Mouse (Mus musculus): ENCODE data around the gene Msl2. TPM values are rescaled to one million over a fixed set of nuclear protein-coding genes. Genes with fewer than 3 reads are reported as not detected.

Gene Msl2
- polyA plus RNA-seq, 1 experiment from 2014 or later = 3.4 TPM

DNA sequence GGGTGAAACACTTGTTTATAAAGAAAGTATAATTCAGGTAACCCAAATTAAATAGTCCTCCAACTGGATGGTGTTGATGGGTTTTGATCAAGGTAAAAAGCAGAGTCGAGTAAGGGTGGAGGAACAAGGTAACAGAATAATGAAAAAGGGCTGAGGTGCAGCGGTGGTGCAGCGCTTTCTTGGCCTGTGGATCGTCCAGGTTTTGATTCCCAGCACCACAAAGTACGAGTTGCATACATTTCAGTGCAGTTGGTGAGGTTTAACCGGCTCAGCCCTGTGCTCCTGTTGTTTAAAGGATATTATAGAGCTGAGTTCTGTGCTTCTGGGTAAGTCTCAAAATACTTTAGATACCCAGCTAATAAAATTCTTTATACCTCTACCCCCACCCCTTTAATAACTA, 31.8 kb downstream of the Msl2 start:
- no peak overlapping the region for H3K27ac ChIP-seq
- no peaks in the 10 kb centered on the region for H3K9me3 ChIP-seq
- peaks cover 49% of the 10 kb centered on the region for H3K36me3 ChIP-seq (replicated peaks)
- no peaks in the 10 kb centered on the region for H3K27me3 ChIP-seq (ENCODE audit: poor library complexity, severe bottlenecking)
- WGBS = 92% methylated on average over 6 of the region's 6 CpGs
- no peak for DNase-seq (ENCODE audit: extremely low spot score, low spot score)
- no peaks in the 10 kb centered on the region for H3K4me1 ChIP-seq
- no peak overlapping the region for H3K4me3 ChIP-seq

DNA sequence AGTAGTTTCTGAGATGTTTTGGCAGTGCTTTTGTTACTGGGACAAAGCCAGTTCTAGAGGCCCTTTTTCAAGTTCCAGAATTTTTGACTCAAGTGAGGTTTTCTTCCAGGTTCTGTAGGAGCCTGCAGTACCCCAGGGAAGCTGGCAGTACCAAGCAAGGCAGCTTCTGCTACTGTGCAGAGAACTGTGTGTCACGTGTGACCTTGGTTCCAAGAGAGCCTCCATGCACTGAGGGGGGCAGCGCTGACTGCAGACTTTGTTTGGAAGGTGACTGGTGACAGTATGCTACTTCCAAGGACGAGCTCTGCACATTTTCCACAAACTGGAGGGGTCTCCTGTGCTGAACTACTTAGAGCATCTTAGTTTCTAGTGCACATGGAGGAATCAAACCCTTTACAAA, 33.5 kb downstream of the Msl2 start:
- 83% methylated on average over 3 of the region's 3 CpGs for WGBS
- H3K27ac ChIP-seq = no peak overlapping the region
- no peaks in the 10 kb centered on the region for H3K27me3 ChIP-seq (ENCODE audit: poor library complexity, severe bottlenecking)
- no peaks in the 10 kb centered on the region for H3K4me1 ChIP-seq
- no peak overlapping the region for H3K4me3 ChIP-seq
- DNase-seq (ENCODE audit: extremely low spot score, low spot score) = no peak
- no peaks in the 10 kb centered on the region for H3K9me3 ChIP-seq
- peaks cover 32% of the 10 kb centered on the region for H3K36me3 ChIP-seq (replicated peaks)

GRCm38 (mm10) chr9:101110013-101110412, 36.1 kb downstream of the Msl2 start:
- Histone ChIP-seq H3K27ac (no peak overlapping the region), H3K27me3 (ENCODE audit: poor library complexity, severe bottlenecking) (no peaks in the 10 kb centered on the region), H3K4me3 (no peak overlapping the region), H3K36me3 (replicated peaks) (peaks cover 18% of the 10 kb centered on the region), H3K9me3 (no peaks in the 10 kb centered on the region), H3K4me1 (no peaks in the 10 kb centered on the region)
- WGBS = 75% methylated on average over 3 of the region's 3 CpGs
- no peak for DNase-seq (ENCODE audit: extremely low spot score, low spot score)

DNA sequence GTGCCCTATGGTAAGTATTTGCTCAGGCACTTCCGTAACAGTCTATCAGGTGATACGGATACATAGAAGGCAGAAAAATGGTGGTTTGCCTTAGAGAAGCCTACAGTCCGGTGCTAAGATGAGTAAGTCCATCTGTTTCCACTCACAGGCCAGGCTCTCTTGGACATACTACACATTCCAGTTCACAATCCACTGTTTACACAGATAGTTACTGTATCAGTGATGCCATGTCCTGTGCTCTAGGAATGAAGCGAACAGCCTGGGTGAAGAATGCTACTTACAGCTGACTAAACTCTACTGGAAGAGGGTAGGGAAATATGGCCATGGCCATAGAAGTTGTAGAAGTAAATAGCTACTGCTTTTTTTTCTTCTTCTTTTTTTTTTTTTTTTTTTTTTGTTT, 39.4 kb downstream of the Msl2 start:
- Histone ChIP-seq H3K4me3 (no peak overlapping the region), H3K9me3 (no peaks in the 10 kb centered on the region), H3K27ac (no peak overlapping the region), H3K36me3 (replicated peaks) (0 out of 2 replicates have a peak, but pooled peaks cover 3% of the 10 kb centered on the region), H3K27me3 (ENCODE audit: poor library complexity, severe bottlenecking) (no peaks in the 10 kb centered on the region), H3K4me1 (no peaks in the 10 kb centered on the region)
- 86% methylated on average over 4 of the region's 4 CpGs for WGBS
- DNase-seq (ENCODE audit: extremely low spot score, low spot score) = no peak

DNA sequence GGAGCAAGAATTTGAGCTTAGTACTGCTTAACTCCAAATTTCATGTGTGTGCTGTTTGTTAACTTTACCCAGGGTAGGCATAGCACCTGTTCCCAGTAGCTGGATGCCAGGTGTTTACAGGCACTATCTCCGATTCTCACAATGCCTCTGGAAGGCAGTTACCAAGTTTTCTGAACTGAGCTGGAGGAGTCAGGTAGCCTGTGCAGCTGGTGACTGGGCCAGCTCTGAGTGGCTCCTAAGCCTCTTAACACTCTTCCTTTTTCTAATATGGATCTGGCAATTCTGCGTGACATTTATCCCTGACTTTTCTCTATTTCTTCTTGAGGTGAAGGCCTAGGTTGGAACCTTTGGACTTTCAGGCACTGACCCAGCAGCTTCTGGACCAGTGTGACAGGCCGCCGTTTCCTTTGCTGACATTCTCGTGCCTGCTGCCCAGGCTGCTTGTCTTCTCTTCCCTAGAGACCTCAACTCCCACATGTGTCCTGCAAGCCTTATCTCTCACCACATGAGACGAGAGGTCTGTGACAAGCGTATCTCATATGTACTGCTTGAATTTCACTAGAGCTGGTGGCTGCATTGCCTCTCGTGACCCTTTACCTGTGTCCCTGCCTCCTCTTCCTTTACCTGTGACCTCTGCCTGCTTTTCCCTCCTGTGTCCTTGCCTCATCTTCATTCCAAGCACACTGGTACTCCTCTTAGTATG, 40.4 kb downstream of the Msl2 start:
- no peak overlapping the region for H3K27ac ChIP-seq
- no peaks in the 10 kb centered on the region for H3K4me1 ChIP-seq
- no peaks in the 10 kb centered on the region for H3K9me3 ChIP-seq
- DNase-seq (ENCODE audit: extremely low spot score, low spot score) = no peak
- H3K4me3 ChIP-seq = no peak overlapping the region
- no peaks in the 10 kb centered on the region for H3K27me3 ChIP-seq (ENCODE audit: poor library complexity, severe bottlenecking)
- H3K36me3 ChIP-seq (replicated peaks) = 0 out of 2 replicates have a peak, but pooled peaks cover 3% of the 10 kb centered on the region
- WGBS = 84% methylated on average over 8 of the region's 8 CpGs

GRCm38 (mm10) chr9:101143635-101144034, 69.7 kb downstream of the Msl2 start:
- Histone ChIP-seq H3K36me3 (replicated peaks) (peaks cover 18% of the 10 kb centered on the region), H3K27me3 (ENCODE audit: poor library complexity, severe bottlenecking) (no peaks in the 10 kb centered on the region), H3K9me3 (peaks cover 1% of the 10 kb centered on the region), H3K4me3 (no peak overlapping the region), H3K4me1 (no peaks in the 10 kb centered on the region), H3K27ac (no peak overlapping the region)
- no peak for DNase-seq (ENCODE audit: extremely low spot score, low spot score)
- 91% methylated on average over 4 of the region's 4 CpGs for WGBS

DNA sequence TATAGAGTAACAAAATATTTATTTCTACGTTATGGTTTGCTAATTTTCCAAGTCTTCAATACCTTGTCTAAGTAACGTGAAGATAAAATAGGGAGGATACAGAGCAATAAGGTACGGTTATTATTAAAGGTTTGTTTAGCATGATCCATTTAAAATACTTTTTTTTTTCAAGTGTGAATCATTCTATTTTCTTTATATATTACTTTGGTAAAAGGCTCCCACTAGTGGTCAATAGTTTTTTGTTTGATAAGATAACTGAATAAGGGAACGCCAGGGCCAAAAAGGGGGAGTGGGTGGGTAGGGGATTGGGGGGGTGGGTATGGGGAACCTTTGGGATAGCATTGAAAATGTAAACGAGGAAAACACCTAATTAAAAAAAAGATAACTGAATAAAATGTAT, 79.0 kb downstream of the Msl2 start:
- 85% methylated on average over 5 of the region's 5 CpGs for WGBS
- no peaks in the 10 kb centered on the region for H3K4me1 ChIP-seq
- H3K27me3 ChIP-seq (ENCODE audit: poor library complexity, severe bottlenecking) = no peaks in the 10 kb centered on the region
- no peaks in the 10 kb centered on the region for H3K36me3 ChIP-seq (replicated peaks)
- H3K9me3 ChIP-seq = no peaks in the 10 kb centered on the region
- H3K27ac ChIP-seq = no peak overlapping the region
- no peak for DNase-seq (ENCODE audit: extremely low spot score, low spot score)
- no peak overlapping the region for H3K4me3 ChIP-seq

Other genes with a start within 250 kb of the Msl2 start
- gene Pccb, start 39.2 kb upstream of the Msl2 start, polyA plus RNA-seq (2016; fragmentation: Nextera tagmentation; extraction: Ambion mirVana) = 12.3 and 14.1 TPM in 2 replicates
- 7.4 and 8.7 TPM in 2 replicates for gene Ppp2r3a, start 177.7 kb downstream of the Msl2 start, polyA plus RNA-seq (2016; fragmentation: Nextera tagmentation; extraction: Ambion mirVana)

Measured in forebrain, embryonic 10.5 days (tissue).